Mouse (Mus musculus) hematopoietic stem cell, adult 5-6 weeks (primary cell): Measurements from ENCODE around the gene Gm21627. TPM values are rescaled to one million over a fixed set of nuclear protein-coding genes. Genes with fewer than 3 reads are reported as not detected.
"Not testable (repeated sequence)": the region's sequence is repeated elsewhere in the genome, so short reads cannot be mapped to it uniquely, and the experiment has no call there.

Experiments
- ATAC-seq, 2 experiments: fragments of 125-278 bp in 1 of 2; replicated peaks in 1 of 2; 2 replicates each; pipeline ENCODE4 v1.8.0; 2016 to 2017; ENCODE audit warnings: inconsistent platforms in 2 of 2, mild to moderate bottlenecking in 2 of 2, moderate number of reproducible peaks in 2 of 2, low read depth in 1 of 2, moderate TSS enrichment in 1 of 2; ENCODE audit not compliant: low FRiP score in 2 of 2, poor library complexity in 2 of 2, severe bottlenecking in 2 of 2, insufficient read depth in 1 of 2, low TSS enrichment in 1 of 2
- total RNA-seq: library from RNA; stranded (forward); fragments of 172-1452, 232-1000 nt; gene quantifications from 2 replicates; pipeline ENCODE4 v1.2.3, GENCODE M21; 2017

The Gm21627 gene
- total RNA-seq = not detected in 2 replicates

GRCm38 (mm10) chrY:63228127-63228526 lies at the start of gene Gm21627:
Gm21627 (plus strand) TSS chrY:63228427.
- ATAC-seq = not testable (repeated sequence)
